Mouse (Mus musculus): Measurements from ENCODE around the gene Csrnp3. TPM values are rescaled to one million over a fixed set of nuclear protein-coding genes. Genes with fewer than 3 reads are reported as not detected.

The Csrnp3 gene
- polyA plus RNA-seq, 1 experiment from 2014 or later: 3.1 TPM

GRCm38 (mm10) chr2:65979338-65980053, 133.9 kb downstream of the Csrnp3 start:
- DNase-seq (ENCODE audit: low spot score) (peak; percentile 86), ATAC-seq (ENCODE audit: low read depth) (peak; percentile 85)
- no peak overlapping the region for H3K4me3 ChIP-seq (ENCODE audit: low read depth, low read length)
- peak overlapping the region; percentile 45 for H3K4me2 ChIP-seq (ENCODE audit: low read depth, low read length)
- H3K36me3 ChIP-seq (ENCODE audit: control insufficient read depth, insufficient read depth, low read length): no peaks in the 10 kb centered on the region
- no peaks in the 10 kb centered on the region for H3K9me3 ChIP-seq (ENCODE audit: control insufficient read depth, low read length)
- no peak overlapping the region for H3K9ac ChIP-seq (ENCODE audit: low read depth, low read length)
- no peak overlapping the region for H3K27ac ChIP-seq (replicated peaks; ENCODE audit: low read depth, low read length)
- H3K27me3 ChIP-seq (replicated peaks; ENCODE audit: control insufficient read depth, insufficient read depth, low read length): no peaks in the 10 kb centered on the region
- WGBS: 47% methylated on average over 17 of the region's 17 CpGs
- H3K4me1 ChIP-seq (ENCODE audit: control insufficient read depth, insufficient read depth, low read length): peaks cover 6% of the 10 kb centered on the region; the same call in 1 of the 2 replicates

- no peak overlapping the region for H3K27ac ChIP-seq (replicated peaks; ENCODE audit: low read depth, low read length)
- WGBS: 87% methylated on average over 6 of the region's 6 CpGs
- H3K4me3 ChIP-seq (ENCODE audit: low read depth, low read length): no peak overlapping the region
- H3K9me3 ChIP-seq (ENCODE audit: control insufficient read depth, low read length): no peaks in the 10 kb centered on the region
- ATAC-seq (ENCODE audit: low read depth): no peak
- H3K9ac ChIP-seq (ENCODE audit: low read depth, low read length): no peak overlapping the region
- H3K36me3 ChIP-seq (ENCODE audit: control insufficient read depth, insufficient read depth, low read length): no peaks in the 10 kb centered on the region
- H3K4me1 ChIP-seq (ENCODE audit: control insufficient read depth, insufficient read depth, low read length): peaks cover 6% of the 10 kb centered on the region; the same call in 1 of the 2 replicates
- H3K4me2 ChIP-seq (ENCODE audit: low read depth, low read length): no peak overlapping the region
- H3K27me3 ChIP-seq (replicated peaks; ENCODE audit: control insufficient read depth, insufficient read depth, low read length): no peaks in the 10 kb centered on the region
- DNase-seq (ENCODE audit: low spot score): no peak
Observed at GRCm38 (mm10) chr2:65981470-65981869, 135.9 kb downstream of the Csrnp3 start.

DNA sequence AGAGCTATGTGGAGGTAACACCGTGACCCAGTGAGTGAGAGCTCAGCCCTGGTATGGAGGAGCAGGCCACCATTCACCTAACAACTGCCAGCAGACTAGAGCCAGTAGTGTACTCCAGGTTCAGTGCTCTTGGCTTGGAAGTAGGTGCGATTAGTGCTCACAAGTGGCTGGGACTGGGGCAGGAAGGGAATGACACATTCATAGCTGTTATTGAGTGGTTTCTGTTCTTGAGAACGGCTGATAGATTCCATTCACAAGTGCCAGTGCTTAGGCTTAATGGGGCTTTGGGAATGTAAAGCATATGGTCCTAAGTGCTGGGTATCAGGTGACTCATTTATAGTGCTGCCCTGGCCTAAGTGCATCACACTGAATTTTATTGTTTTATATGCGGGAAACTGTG, 136.4 kb downstream of the Csrnp3 start:
- no peak for DNase-seq (ENCODE audit: low spot score)
- 60% methylated on average over 4 of the region's 4 CpGs for WGBS
- no peak overlapping the region for H3K9ac ChIP-seq (ENCODE audit: low read depth, low read length)

DNA sequence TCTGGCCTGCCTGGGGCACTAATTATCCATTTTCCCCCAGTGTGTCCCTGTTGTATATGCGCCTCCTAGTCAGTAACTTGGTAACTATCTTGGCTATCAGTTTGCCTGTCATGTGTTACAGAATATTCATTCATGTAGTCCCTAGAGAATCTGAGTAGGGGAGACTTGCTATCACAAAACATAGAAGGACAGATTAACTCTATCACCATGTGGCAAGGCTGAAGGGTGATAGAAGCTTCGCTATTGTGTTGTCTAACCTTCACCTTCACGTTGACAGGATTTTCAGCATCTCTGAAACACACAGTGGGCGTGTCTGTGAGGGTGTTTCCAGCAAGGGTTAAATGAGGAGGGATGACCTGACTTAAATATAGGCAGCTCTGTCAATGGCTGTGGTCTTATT, 140.1 kb downstream of the Csrnp3 start:
- Histone ChIP-seq H3K9ac (ENCODE audit: low read depth, low read length) (no peak overlapping the region), H3K4me2 (ENCODE audit: low read depth, low read length) (no peak overlapping the region), H3K4me3 (ENCODE audit: low read depth, low read length) (no peak overlapping the region), H3K9me3 (ENCODE audit: control insufficient read depth, low read length) (no peaks in the 10 kb centered on the region), H3K4me1 (ENCODE audit: control insufficient read depth, insufficient read depth, low read length) (peaks cover 6% of the 10 kb centered on the region; the same call in 1 of the 2 replicates), H3K27ac (replicated peaks; ENCODE audit: low read depth, low read length) (no peak overlapping the region), H3K27me3 (replicated peaks; ENCODE audit: control insufficient read depth, insufficient read depth, low read length) (no peaks in the 10 kb centered on the region), H3K36me3 (ENCODE audit: control insufficient read depth, insufficient read depth, low read length) (no peaks in the 10 kb centered on the region)
- no peak for ATAC-seq (ENCODE audit: low read depth)
- DNase-seq (ENCODE audit: low spot score): no peak
- WGBS: 79% methylated on average over 4 of the region's 4 CpGs

More for the DNA sequence above, 136.4 kb downstream of the Csrnp3 start:
- Histone ChIP-seq H3K36me3 (ENCODE audit: control insufficient read depth, insufficient read depth, low read length) (no peaks in the 10 kb centered on the region), H3K27ac (replicated peaks; ENCODE audit: low read depth, low read length) (no peak overlapping the region), H3K9me3 (ENCODE audit: control insufficient read depth, low read length) (no peaks in the 10 kb centered on the region), H3K4me2 (ENCODE audit: low read depth, low read length) (no peak overlapping the region), H3K4me1 (ENCODE audit: control insufficient read depth, insufficient read depth, low read length) (peaks cover 8% of the 10 kb centered on the region; the same call in 1 of the 2 replicates), H3K4me3 (ENCODE audit: low read depth, low read length) (no peak overlapping the region), H3K27me3 (replicated peaks; ENCODE audit: control insufficient read depth, insufficient read depth, low read length) (no peaks in the 10 kb centered on the region)
- 0 out of 2 replicates have a peak, but pooled peaks have one; percentile 27 for ATAC-seq (ENCODE audit: low read depth)

DNA sequence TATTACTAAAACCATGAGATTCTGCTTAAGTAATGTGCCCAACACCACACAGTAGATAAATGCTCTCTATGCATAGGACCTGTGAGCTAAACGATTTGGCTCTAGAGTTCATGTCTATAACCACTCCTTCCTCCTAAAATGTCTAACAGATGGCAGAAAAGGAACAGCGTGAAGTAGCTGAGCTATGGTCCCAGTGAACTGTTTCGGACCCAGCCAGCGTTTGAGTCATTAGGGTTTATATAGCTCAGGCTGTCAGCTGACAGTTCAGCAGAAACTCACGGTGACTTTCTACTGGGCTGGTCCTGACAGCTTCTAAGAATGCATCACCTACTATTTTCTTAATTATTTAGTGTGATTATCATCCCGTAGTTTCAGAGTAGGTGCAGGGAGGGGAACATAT, 141.5 kb downstream of the Csrnp3 start:
- Histone ChIP-seq H3K4me3 (ENCODE audit: low read depth, low read length) (no peak overlapping the region), H3K9me3 (ENCODE audit: control insufficient read depth, low read length) (no peaks in the 10 kb centered on the region), H3K27ac (replicated peaks; ENCODE audit: low read depth, low read length) (no peak overlapping the region), H3K27me3 (replicated peaks; ENCODE audit: control insufficient read depth, insufficient read depth, low read length) (no peaks in the 10 kb centered on the region), H3K4me2 (ENCODE audit: low read depth, low read length) (no peak overlapping the region), H3K9ac (ENCODE audit: low read depth, low read length) (no peak overlapping the region), H3K4me1 (ENCODE audit: control insufficient read depth, insufficient read depth, low read length) (peaks cover 6% of the 10 kb centered on the region; the same call in 1 of the 2 replicates), H3K36me3 (ENCODE audit: control insufficient read depth, insufficient read depth, low read length) (no peaks in the 10 kb centered on the region)
- no peak for DNase-seq (ENCODE audit: low spot score)
- WGBS: 33% methylated on average over 6 of the region's 6 CpGs
- ATAC-seq (ENCODE audit: low read depth): no peak

DNA sequence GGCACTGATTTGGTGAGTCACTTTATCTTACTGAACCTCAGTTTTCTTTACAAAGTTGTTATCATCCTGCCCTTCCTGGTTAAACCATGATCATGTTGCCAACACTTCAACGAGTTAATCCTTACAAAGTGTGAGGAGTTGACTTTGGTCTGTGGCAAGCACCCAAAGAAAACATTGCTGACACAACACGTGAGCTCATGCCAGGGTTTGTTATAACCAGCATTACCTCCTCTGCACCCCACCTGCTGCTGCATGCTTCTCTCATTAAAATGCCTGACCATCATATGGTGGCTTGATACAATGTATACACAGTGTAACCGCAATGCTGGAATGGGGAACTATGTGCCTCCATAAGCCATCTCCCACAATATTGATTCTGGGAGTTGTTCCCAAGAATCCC, 142.0 kb downstream of the Csrnp3 start:
- no peak overlapping the region for H3K4me2 ChIP-seq (ENCODE audit: low read depth, low read length)
- no peak overlapping the region for H3K27ac ChIP-seq (replicated peaks; ENCODE audit: low read depth, low read length)
- peaks cover 7% of the 10 kb centered on the region; the same call in 1 of the 2 replicates for H3K4me1 ChIP-seq (ENCODE audit: control insufficient read depth, insufficient read depth, low read length)
- H3K9me3 ChIP-seq (ENCODE audit: control insufficient read depth, low read length): no peaks in the 10 kb centered on the region
- no peaks in the 10 kb centered on the region for H3K27me3 ChIP-seq (replicated peaks; ENCODE audit: control insufficient read depth, insufficient read depth, low read length)
- DNase-seq (ENCODE audit: low spot score) (peak; percentile 46), ATAC-seq (ENCODE audit: low read depth) (no peak)
- no peak overlapping the region for H3K9ac ChIP-seq (ENCODE audit: low read depth, low read length)
- no peaks in the 10 kb centered on the region for H3K36me3 ChIP-seq (ENCODE audit: control insufficient read depth, insufficient read depth, low read length)
- 53% methylated on average over 3 of the region's 3 CpGs for WGBS
- H3K4me3 ChIP-seq (ENCODE audit: low read depth, low read length): no peak overlapping the region

DNA sequence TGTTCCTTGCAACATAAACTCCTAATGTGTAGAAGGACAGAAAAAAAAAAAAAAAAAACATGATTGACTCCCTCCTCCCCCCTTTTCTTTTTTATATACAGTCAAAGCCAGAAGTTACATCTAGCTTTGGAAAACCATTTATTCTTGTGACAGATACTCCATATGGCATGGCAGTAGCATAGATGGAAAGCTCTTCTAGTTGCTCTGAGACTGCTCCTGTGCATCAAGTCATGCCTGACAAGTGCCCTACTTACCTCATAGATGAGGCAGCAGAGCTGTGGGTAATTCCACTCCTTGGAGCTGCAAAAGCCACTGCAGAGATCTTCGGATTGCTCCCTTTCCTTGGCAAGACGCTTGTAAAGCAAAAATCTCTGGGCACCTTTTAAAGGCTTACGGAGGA, 143.2 kb downstream of the Csrnp3 start:
- Histone ChIP-seq H3K4me1 (ENCODE audit: control insufficient read depth, insufficient read depth, low read length) (peaks cover 17% of the 10 kb centered on the region; the same call in 1 of the 2 replicates), H3K36me3 (ENCODE audit: control insufficient read depth, insufficient read depth, low read length) (no peaks in the 10 kb centered on the region), H3K9ac (ENCODE audit: low read depth, low read length) (no peak overlapping the region), H3K27me3 (replicated peaks; ENCODE audit: control insufficient read depth, insufficient read depth, low read length) (no peaks in the 10 kb centered on the region), H3K9me3 (ENCODE audit: control insufficient read depth, low read length) (no peaks in the 10 kb centered on the region), H3K4me3 (ENCODE audit: low read depth, low read length) (no peak overlapping the region), H3K27ac (replicated peaks; ENCODE audit: low read depth, low read length) (no peak overlapping the region), H3K4me2 (ENCODE audit: low read depth, low read length) (no peak overlapping the region)
- WGBS: 61% methylated on average over 3 of the region's 3 CpGs
- DNase-seq (ENCODE audit: low spot score): no peak
- ATAC-seq (ENCODE audit: low read depth): no peak

DNA sequence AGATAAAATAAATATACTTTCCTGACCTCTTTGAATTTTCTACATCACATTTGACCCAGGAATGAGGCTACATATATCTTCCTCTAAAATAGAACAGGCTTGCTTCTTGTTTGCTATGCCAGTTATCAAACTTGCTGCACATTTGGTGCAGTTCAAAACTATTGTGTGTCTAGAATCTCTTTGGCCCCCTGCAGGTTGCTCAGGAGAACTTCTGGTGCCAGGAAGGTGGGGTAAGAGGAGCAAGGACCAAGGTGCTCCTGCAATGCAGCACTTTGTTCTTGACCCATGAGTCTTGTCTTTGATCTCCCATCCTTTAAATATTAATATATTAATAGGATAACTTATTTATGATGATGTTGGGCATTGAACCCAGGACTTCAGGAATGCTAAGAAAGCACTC, 144.5 kb downstream of the Csrnp3 start:
- no peak overlapping the region for H3K4me3 ChIP-seq (ENCODE audit: low read depth, low read length)
- H3K27ac ChIP-seq (replicated peaks; ENCODE audit: low read depth, low read length): no peak overlapping the region
- H3K27me3 ChIP-seq (replicated peaks; ENCODE audit: control insufficient read depth, insufficient read depth, low read length): no peaks in the 10 kb centered on the region
- H3K4me2 ChIP-seq (ENCODE audit: low read depth, low read length): no peak overlapping the region
- ATAC-seq (ENCODE audit: low read depth): no peak
- no peaks in the 10 kb centered on the region for H3K36me3 ChIP-seq (ENCODE audit: control insufficient read depth, insufficient read depth, low read length)
- H3K9me3 ChIP-seq (ENCODE audit: control insufficient read depth, low read length): no peaks in the 10 kb centered on the region
- DNase-seq (ENCODE audit: low spot score): no peak
- peaks cover 20% of the 10 kb centered on the region; the same call in 1 of the 2 replicates for H3K4me1 ChIP-seq (ENCODE audit: control insufficient read depth, insufficient read depth, low read length)
- H3K9ac ChIP-seq (ENCODE audit: low read depth, low read length): no peak overlapping the region

DNA sequence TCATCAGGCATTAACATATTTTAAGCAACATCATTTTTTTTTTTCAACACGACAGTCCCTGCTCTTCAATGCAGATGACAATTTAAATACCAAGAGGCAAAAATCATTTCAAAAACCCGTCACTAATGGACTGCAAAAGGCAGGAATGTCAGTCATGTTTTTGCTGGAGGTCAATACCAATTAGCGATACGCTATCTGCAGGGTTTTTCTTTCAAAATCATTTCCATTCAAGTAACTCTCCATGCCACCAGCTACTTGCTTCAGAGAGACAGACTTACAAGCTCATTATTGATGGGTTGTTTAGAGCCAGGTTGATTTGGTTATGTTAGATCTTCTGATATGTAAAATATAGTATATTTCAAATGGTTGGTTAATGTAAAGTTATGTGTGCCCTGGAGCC, 145.2 kb downstream of the Csrnp3 start:
- ATAC-seq (ENCODE audit: low read depth): no peak
- Histone ChIP-seq H3K27ac (replicated peaks; ENCODE audit: low read depth, low read length) (no peak overlapping the region), H3K9me3 (ENCODE audit: control insufficient read depth, low read length) (no peaks in the 10 kb centered on the region), H3K4me1 (ENCODE audit: control insufficient read depth, insufficient read depth, low read length) (peaks cover 20% of the 10 kb centered on the region; the same call in 1 of the 2 replicates), H3K4me3 (ENCODE audit: low read depth, low read length) (no peak overlapping the region), H3K4me2 (ENCODE audit: low read depth, low read length) (no peak overlapping the region), H3K9ac (ENCODE audit: low read depth, low read length) (no peak overlapping the region), H3K36me3 (ENCODE audit: control insufficient read depth, insufficient read depth, low read length) (no peaks in the 10 kb centered on the region), H3K27me3 (replicated peaks; ENCODE audit: control insufficient read depth, insufficient read depth, low read length) (no peaks in the 10 kb centered on the region)
- DNase-seq (ENCODE audit: low spot score): no peak
- WGBS: 55% methylated on average over 4 of the region's 4 CpGs

Measured in embryonic facial prominence, embryonic 14.5 days (tissue).